Mouse (Mus musculus): ENCODE measurements around the gene P2ry2.

Gene P2ry2

DNA sequence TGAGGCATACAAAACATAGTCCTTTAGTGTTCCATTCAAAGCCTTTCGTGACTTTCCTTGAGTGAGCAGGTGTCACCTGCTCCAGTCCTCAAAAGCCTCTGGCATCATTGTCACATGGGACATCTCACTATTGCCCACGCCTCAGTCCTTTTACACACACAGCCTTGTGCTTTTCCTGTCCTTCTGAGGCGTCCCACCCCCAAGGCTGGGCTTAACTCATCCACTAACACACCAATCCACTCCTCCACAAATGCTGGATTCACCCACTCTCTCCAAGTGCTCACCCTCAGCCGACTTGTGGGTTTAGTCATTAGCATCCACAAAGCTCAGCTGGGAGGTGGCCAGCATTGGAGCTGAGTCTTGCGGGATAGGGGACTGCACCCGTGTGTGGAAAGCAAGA, 4.8 kb upstream of the P2ry2 start:
- no peak for DNase-seq

GRCm38 (mm10) chr7:101017021-101017461, 4.4 kb upstream of the P2ry2 start:
- DNase-seq: no peak

DNA sequence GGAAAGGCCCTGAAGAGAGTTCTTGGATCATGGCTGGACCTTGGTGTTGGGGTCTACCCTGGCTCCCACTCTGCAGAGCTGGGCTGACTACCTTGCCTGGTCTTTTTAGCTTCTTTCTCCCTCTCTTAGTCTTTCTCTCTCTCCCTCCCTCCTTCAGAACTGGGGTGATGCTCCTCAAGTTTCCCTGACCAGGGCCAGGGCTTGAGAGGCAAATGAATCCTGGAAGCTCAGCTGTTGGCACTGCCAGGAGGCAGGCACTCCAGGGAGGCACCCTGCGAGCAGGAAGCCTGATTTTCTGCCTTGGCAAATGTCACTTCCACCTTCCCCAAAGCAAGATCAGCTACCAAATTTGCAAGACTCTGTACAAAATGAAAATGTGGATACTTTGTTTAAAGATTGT, 2.3 kb upstream of the P2ry2 start:
- no peak for DNase-seq

GRCm38 (mm10) chr7:101014041-101014440, 1.4 kb upstream of the P2ry2 start:
- DNase-seq: no peak

DNA sequence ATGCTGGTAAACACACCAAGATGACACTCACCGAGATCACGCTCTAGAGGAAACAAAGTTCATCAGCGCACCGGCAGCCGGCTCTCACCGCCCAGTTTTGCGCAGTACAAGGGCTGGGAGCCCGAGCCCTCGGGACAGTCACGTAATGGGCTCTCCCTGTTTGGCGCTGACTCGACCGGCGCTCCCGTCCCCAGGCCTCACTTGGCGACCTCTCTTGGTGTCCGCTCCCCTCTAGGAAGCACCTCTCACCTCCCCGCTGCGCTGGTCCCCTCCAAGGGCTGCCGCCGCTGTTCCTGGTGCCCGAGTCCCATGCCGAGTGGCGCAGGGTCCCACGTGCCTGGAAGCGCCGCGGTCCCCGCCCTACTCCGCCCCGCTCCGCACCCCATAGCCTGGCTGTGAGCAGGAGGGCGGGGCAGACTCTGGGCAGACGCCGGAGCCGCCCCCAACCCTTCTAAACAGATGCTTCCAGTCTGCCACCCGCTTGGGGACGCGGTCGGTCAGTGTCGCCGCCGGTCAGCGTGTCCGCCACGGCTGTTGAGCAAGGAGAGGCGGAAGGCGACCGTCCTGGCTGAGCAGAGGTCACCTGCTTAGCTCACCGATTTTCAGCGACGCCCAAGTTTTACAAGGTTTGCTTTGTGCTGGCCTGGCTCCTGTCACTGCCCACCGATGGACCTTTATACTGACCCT, 842 bp downstream of the P2ry2 start:
- DNase-seq: peak; percentile 27 to 29

GRCm38 (mm10) chr7:101010741-101011140, 1.9 kb downstream of the P2ry2 start:
- no peak for DNase-seq

DNA sequence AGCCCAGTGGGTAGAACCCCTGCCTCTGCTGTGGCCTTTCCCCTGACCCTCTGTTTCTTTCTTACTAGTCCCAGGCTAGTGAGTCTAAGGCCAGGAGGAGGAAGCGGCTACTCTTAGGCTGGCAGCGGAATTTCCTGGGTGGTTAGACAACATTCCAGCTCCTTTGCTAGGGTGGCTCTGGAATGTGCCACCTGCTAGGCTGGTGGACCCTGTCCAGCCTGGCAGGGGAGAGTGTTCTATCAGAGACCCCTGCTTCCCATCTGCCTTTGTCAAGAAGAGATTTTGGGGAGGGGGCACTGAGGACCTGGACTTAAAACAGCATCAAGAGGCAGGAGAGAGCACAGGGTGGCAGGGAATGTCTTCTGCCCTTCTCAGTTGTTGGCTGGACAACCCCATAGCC, 6.5 kb downstream of the P2ry2 start:
- no peak for DNase-seq

GRCm38 (mm10) chr7:101005119-101005518, 7.5 kb downstream of the P2ry2 start:
- no peak for DNase-seq

DNA sequence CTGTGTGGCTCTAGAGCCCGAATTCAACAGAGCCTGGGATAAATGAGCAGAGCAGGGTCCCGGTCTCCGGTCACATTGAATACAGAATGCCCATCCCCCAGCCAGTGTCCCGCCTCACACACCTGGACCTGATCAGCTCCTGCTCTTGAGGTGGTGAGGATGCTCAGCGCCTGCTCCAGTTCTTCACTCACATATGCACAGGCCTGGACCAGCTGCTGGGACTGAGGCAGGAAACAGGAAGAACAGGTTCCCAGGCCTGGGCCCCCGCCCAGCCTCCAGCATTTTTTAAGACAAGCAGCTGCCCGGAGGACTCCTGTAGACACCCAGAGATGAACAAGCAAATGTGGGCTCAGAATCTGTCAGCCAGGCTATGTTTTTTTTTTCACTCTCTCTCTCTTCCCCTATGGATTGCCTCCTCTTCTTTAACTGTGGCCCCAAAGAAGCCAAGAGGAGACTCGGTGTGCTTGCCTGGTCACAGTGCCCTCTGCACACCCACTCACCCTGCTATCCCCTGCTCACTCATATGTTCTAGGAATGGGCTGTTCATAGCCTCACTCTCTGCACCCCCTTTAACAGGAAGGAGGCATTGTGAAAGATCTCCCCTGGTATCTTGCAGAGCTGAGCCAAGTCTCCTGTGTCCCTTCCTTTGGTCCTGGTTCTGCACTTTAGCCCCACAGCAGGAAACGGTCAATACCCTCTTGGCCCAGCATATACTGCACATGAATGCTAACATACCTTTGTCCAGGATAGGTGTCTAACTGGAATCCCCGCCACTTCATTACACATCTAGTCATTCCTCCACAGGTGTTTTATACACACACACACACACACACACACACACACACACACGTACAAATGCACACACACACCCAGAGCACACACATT, 9.0 kb downstream of the P2ry2 start:
- DNase-seq: no peak

- no peak for DNase-seq
Observed at GRCm38 (mm10) chr7:101002274-101002673, 10.4 kb downstream of the P2ry2 start.

DNA sequence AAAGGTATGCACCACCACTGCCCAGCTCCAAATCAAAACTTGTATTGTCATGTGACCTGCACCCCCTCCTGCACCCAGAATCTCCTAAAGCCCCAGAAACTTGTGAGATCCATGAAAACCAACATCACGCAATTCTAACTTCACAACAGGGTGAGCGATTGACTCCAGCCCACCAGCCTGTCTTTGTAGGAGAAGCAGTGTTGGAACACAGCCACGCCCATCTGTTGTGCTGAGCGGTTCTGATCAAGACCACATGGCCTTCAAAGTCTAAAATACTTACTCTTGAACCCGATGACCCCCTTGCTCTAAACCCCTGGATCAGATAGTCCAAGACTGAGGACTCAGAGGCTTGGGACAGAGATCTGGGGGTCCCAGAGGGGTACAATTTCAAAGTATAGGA, 13.0 kb downstream of the P2ry2 start:
- DNase-seq: no peak

DNA sequence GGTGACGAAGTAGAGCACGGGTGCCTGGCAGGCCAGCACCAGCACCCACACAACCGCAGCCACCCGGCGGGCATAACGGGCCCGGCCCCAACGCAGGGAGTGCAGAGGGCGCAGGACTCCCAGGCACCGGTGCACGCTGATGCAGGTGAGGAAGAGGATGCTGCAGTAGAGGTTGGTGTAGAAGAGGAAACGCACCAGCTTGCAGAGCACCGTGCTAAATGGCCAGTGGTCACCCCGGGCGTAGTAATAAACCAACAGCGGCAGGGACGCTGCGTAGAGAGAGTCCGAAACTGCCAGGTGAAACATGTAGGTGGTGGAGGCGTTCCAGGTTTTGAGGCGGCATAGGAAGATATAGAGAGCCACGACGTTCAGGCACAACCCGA, 14.1 kb downstream of the P2ry2 start:
- no peak for DNase-seq

GRCm38 (mm10) chr7:100997951-100998577, 14.6 kb downstream of the P2ry2 start:
- no peak for DNase-seq

DNA sequence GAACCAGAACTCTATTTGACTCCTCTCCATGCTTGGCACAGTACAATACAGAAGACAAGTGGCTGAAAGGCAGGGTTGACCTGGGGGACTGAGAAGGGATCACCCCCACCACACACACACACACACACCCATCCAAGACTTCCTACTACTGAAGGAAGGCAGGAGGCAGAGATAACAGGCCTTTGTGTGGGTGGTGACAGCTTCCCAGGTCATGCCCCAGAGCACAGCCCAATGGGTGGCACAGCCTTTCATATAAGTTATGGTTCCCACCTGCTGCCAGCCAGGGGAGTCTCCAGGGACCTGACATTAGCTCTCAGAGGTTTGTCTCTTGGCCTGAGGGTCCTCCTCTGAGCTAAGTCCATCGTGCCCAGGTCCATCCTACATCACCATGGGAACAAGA, 15.5 kb downstream of the P2ry2 start:
- DNase-seq: no peak

DNA sequence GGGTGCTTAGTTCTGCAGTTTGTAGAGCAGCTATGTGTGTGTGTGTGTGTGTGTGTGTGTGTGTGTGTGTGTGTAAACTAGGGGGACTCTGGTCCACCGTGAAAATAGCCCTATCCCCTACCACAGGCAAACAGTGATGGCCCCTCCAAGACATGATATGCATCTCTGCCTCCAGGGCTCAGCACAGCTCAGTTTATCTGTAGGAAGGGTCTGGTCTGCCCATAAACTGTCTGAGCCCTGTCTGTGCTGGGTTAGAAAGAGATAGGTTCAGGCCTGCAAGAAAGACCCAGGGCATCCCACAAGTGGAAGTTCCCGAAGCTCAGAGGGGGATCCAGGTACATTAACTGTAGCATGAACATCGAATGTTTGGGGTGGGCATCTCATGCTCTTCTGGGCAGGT, 16.7 kb downstream of the P2ry2 start:
- no peak for DNase-seq

DNA sequence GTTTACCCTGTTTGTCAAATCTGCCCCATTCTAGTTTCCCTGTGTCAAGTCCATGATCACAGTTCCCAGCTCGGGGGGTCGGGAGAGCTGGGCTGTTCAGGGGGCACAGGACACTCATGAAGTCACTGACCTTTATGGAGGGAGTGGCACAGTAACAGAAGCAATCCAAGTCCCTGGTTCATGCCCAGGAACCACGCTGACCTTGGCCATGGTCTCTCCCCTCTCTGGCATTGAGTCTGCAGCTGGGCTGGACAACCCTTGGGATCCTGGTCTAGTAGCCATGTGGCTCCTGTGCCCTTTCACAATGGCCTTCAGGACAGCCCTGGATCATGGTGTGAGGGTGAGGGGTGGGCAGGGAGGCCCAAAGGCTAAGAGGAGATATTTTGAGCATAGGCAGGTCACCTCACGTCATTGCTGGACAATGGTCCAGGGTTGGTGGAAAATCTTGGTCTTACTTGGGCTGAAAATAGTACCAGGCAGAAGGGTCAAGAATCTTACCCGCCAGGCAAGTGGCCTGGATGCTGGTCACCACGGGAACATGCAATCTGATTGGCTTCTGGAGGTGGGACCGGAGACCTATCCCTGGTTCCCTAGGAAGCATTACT, 17.3 kb downstream of the P2ry2 start:
- DNase-seq: no peak

GRCm38 (mm10) chr7:100993166-100993565, 19.5 kb downstream of the P2ry2 start:
- DNase-seq: no peak

DNA sequence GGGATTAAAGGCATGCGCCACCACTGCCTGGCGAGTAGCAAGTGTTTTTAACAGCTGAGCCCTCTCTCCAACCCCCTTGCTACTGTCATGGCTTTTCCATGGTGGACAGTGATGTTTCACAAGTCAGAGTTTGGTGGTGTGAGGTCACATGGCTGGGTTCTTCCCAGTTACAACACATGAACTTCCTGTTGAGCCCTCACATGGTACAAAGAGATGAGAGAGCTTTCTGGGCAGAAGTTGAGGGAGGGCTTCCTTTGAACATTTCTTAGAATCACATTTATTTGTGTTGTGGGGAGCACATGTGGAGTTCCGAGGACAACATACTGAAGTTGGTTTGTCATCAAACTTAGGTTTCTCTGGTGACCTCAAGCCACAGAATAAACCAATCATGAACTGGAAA, 20.7 kb downstream of the P2ry2 start:
- DNase-seq: no peak

DNA sequence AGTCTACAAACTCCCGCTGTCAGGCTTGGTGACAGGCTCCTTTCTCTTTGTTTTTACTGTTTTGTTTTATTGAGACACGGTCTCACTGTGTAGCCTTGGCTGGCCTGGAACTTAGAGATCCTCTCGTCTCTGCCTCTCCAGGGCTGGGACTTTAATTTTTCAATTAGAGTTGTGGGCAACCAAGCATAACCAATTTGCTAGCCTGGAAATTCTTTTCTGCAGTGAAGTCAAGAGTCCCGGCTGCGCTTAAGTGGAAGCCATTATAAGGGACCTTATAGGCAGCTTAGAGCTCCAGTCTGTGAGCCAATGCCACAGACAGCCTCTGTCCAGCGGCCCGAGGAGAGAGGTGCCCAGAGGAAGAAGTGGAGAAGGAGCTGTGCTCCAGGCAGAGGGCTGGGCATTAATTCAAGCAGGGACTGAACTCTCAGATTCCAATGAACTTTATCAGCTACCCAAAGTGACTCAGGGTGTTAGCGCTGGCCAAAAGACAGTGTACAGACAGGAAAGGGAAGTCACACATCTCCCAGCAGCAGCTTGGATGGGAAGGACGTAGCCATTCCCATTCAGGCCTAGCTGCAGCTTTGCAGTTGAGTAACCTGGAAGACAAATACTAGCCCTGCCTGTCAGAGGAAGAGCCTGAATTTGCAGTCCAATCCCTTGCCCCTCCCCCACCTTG, 21.9 kb downstream of the P2ry2 start:
- DNase-seq: no peak

- no peak for DNase-seq
Observed at GRCm38 (mm10) chr7:100988092-100988491, 24.6 kb downstream of the P2ry2 start.

GRCm38 (mm10) chr7:100984452-100985395, 27.9 kb downstream of the P2ry2 start:
- no peak for DNase-seq

DNA sequence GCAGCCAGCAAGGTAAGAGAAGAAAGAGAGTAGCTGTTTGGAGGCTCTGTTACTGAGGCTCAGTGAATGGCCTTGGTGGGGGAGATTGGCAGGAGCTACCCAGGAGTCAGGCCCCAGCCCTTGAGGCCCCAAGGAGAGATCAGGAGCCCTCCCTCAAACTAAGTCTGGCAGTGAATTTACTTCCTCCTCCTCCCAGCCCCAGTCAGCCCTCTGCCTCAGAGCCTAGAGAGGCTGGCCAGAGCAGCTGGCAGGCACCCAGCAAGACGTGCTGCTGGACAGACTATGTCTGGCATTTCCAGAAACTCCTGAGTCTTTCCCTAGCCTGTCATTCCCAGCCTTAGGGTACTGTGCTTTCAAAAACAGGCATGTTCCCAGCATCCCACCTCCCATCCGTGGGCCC, 33.5 kb downstream of the P2ry2 start:
- no peak for DNase-seq

Data from thymus, adult 18-20 months (tissue).